Mouse (Mus musculus): Measurements from ENCODE around the gene Prom2. TPM values are rescaled to one million over a fixed set of nuclear protein-coding genes. Genes with fewer than 3 reads are reported as not detected.

The Prom2 gene
- polyA plus RNA-seq, 1 experiment from 2014 or later: 0.56 TPM

GRCm38 (mm10) chr2:127518273-127518672, 23.0 kb downstream of the Prom2 start:
- no peak overlapping the region for H3K4me2 ChIP-seq (ENCODE audit: low read depth, low read length)
- 36% methylated on average over 3 of the region's 3 CpGs for WGBS
- H3K9me3 ChIP-seq (ENCODE audit: control insufficient read depth, low read length): no peaks in the 10 kb centered on the region
- ATAC-seq: no peak
- no peak overlapping the region for H3K9ac ChIP-seq (ENCODE audit: low read depth, low read length)
- no peak overlapping the region for H3K4me3 ChIP-seq (ENCODE audit: low read length)
- H3K4me1 ChIP-seq (ENCODE audit: control insufficient read depth, insufficient read depth, low read length): peaks cover 4% of the 10 kb centered on the region; the same call in 1 of the 2 replicates
- no peaks in the 10 kb centered on the region for H3K27me3 ChIP-seq (replicated peaks; ENCODE audit: control insufficient read depth, insufficient read depth, low read length)
- H3K27ac ChIP-seq (ENCODE audit: low read length): no peak overlapping the region
- no peaks in the 10 kb centered on the region for H3K36me3 ChIP-seq (ENCODE audit: control insufficient read depth, insufficient read depth, low read length)

- Histone ChIP-seq H3K9ac (ENCODE audit: low read depth, low read length) (no peak overlapping the region), H3K27me3 (replicated peaks; ENCODE audit: control insufficient read depth, insufficient read depth, low read length) (no peaks in the 10 kb centered on the region), H3K4me3 (ENCODE audit: low read length) (no peak overlapping the region), H3K9me3 (ENCODE audit: control insufficient read depth, low read length) (no peaks in the 10 kb centered on the region), H3K4me2 (ENCODE audit: low read depth, low read length) (no peak overlapping the region), H3K4me1 (ENCODE audit: control insufficient read depth, insufficient read depth, low read length) (peaks cover 4% of the 10 kb centered on the region; the same call in 1 of the 2 replicates), H3K27ac (ENCODE audit: low read length) (no peak overlapping the region), H3K36me3 (ENCODE audit: control insufficient read depth, insufficient read depth, low read length) (no peaks in the 10 kb centered on the region)
- WGBS: 76% methylated on average over 8 of the region's 8 CpGs
- no peak for ATAC-seq
Measured at GRCm38 (mm10) chr2:127517081-127517480, 24.2 kb downstream of the Prom2 start.

- Histone ChIP-seq H3K27ac (ENCODE audit: low read length) (no peak overlapping the region), H3K4me3 (ENCODE audit: low read length) (no peak overlapping the region), H3K36me3 (ENCODE audit: control insufficient read depth, insufficient read depth, low read length) (no peaks in the 10 kb centered on the region), H3K9me3 (ENCODE audit: control insufficient read depth, low read length) (no peaks in the 10 kb centered on the region), H3K27me3 (replicated peaks; ENCODE audit: control insufficient read depth, insufficient read depth, low read length) (no peaks in the 10 kb centered on the region), H3K9ac (ENCODE audit: low read depth, low read length) (no peak overlapping the region), H3K4me1 (ENCODE audit: control insufficient read depth, insufficient read depth, low read length) (no peaks in the 10 kb centered on the region), H3K4me2 (ENCODE audit: low read depth, low read length) (no peak overlapping the region)
- peak; percentile 64; the same call in 1 of the 2 replicates for ATAC-seq
- WGBS: 74% methylated on average over 9 of the region's 9 CpGs
Measured at GRCm38 (mm10) chr2:127514380-127515124, 26.7 kb downstream of the Prom2 start.

- Histone ChIP-seq H3K4me2 (ENCODE audit: low read depth, low read length) (no peak overlapping the region), H3K9ac (ENCODE audit: low read depth, low read length) (no peak overlapping the region), H3K9me3 (ENCODE audit: control insufficient read depth, low read length) (no peaks in the 10 kb centered on the region), H3K4me1 (ENCODE audit: control insufficient read depth, insufficient read depth, low read length) (peaks cover 4% of the 10 kb centered on the region), H3K4me3 (ENCODE audit: low read length) (no peak overlapping the region), H3K36me3 (ENCODE audit: control insufficient read depth, insufficient read depth, low read length) (no peaks in the 10 kb centered on the region), H3K27me3 (replicated peaks; ENCODE audit: control insufficient read depth, insufficient read depth, low read length) (no peaks in the 10 kb centered on the region), H3K27ac (ENCODE audit: low read length) (no peak overlapping the region)
- WGBS: 29% methylated on average over 3 of the region's 3 CpGs
- ATAC-seq: no peak
Measured at GRCm38 (mm10) chr2:127513244-127513643, 28.0 kb downstream of the Prom2 start.

GRCm38 (mm10) chr2:127511426-127511825, 29.8 kb downstream of the Prom2 start:
- 26% methylated on average over 4 of the region's 4 CpGs for WGBS
- H3K36me3 ChIP-seq (ENCODE audit: control insufficient read depth, insufficient read depth, low read length): no peaks in the 10 kb centered on the region
- H3K27me3 ChIP-seq (replicated peaks; ENCODE audit: control insufficient read depth, insufficient read depth, low read length): no peaks in the 10 kb centered on the region; the same call in 1 of the 2 replicates
- H3K9ac ChIP-seq (ENCODE audit: low read depth, low read length): no peak overlapping the region
- H3K9me3 ChIP-seq (ENCODE audit: control insufficient read depth, low read length): no peaks in the 10 kb centered on the region
- ATAC-seq: no peak
- H3K4me3 ChIP-seq (ENCODE audit: low read length): no peak overlapping the region
- H3K4me1 ChIP-seq (ENCODE audit: control insufficient read depth, insufficient read depth, low read length): peaks cover 5% of the 10 kb centered on the region
- no peak overlapping the region for H3K27ac ChIP-seq (ENCODE audit: low read length)
- no peak overlapping the region for H3K4me2 ChIP-seq (ENCODE audit: low read depth, low read length)

GRCm38 (mm10) chr2:127507967-127508660, 33.2 kb downstream of the Prom2 start:
- WGBS: 56% methylated on average over 7 of the region's 7 CpGs
- H3K4me1 ChIP-seq (ENCODE audit: control insufficient read depth, insufficient read depth, low read length): peaks cover 5% of the 10 kb centered on the region
- H3K9me3 ChIP-seq (ENCODE audit: control insufficient read depth, low read length): no peaks in the 10 kb centered on the region
- no peaks in the 10 kb centered on the region for H3K36me3 ChIP-seq (ENCODE audit: control insufficient read depth, insufficient read depth, low read length)
- no peak overlapping the region for H3K27ac ChIP-seq (ENCODE audit: low read length)
- 0 out of 2 replicates have a peak overlapping the region, but pooled peaks have one; percentile 14 for H3K9ac ChIP-seq (ENCODE audit: low read depth, low read length)
- ATAC-seq: no peak
- H3K27me3 ChIP-seq (replicated peaks; ENCODE audit: control insufficient read depth, insufficient read depth, low read length): no peaks in the 10 kb centered on the region; the same call in 1 of the 2 replicates
- H3K4me3 ChIP-seq (ENCODE audit: low read length): no peak overlapping the region
- H3K4me2 ChIP-seq (ENCODE audit: low read depth, low read length): no peak overlapping the region

- H3K36me3 ChIP-seq (ENCODE audit: control insufficient read depth, insufficient read depth, low read length): no peaks in the 10 kb centered on the region
- H3K27me3 ChIP-seq (replicated peaks; ENCODE audit: control insufficient read depth, insufficient read depth, low read length): no peaks in the 10 kb centered on the region; the same call in 1 of the 2 replicates
- peak; percentile 19; the same call in 1 of the 2 replicates for ATAC-seq
- WGBS: 33% methylated on average over 7 of the region's 7 CpGs
- H3K9ac ChIP-seq (ENCODE audit: low read depth, low read length): no peak overlapping the region
- H3K4me3 ChIP-seq (ENCODE audit: low read length): no peak overlapping the region
- no peak overlapping the region for H3K4me2 ChIP-seq (ENCODE audit: low read depth, low read length)
- H3K9me3 ChIP-seq (ENCODE audit: control insufficient read depth, low read length): no peaks in the 10 kb centered on the region
- no peak overlapping the region for H3K27ac ChIP-seq (ENCODE audit: low read length)
- peaks cover 5% of the 10 kb centered on the region for H3K4me1 ChIP-seq (ENCODE audit: control insufficient read depth, insufficient read depth, low read length)
Measured at GRCm38 (mm10) chr2:127507077-127507774, 34.0 kb downstream of the Prom2 start.

GRCm38 (mm10) chr2:127506131-127506632, 35.1 kb downstream of the Prom2 start:
- WGBS: 77% methylated on average over 6 of the region's 6 CpGs
- H3K4me2 ChIP-seq (ENCODE audit: low read depth, low read length): no peak overlapping the region
- ATAC-seq: no peak
- H3K27me3 ChIP-seq (replicated peaks; ENCODE audit: control insufficient read depth, insufficient read depth, low read length): no peaks in the 10 kb centered on the region; the same call in 1 of the 2 replicates
- H3K9ac ChIP-seq (ENCODE audit: low read depth, low read length): no peak overlapping the region
- H3K36me3 ChIP-seq (ENCODE audit: control insufficient read depth, insufficient read depth, low read length): no peaks in the 10 kb centered on the region
- H3K4me1 ChIP-seq (ENCODE audit: control insufficient read depth, insufficient read depth, low read length): peaks cover 5% of the 10 kb centered on the region
- no peak overlapping the region for H3K27ac ChIP-seq (ENCODE audit: low read length)
- no peak overlapping the region for H3K4me3 ChIP-seq (ENCODE audit: low read length)
- no peaks in the 10 kb centered on the region for H3K9me3 ChIP-seq (ENCODE audit: control insufficient read depth, low read length)

- 45% methylated on average over 4 of the region's 4 CpGs for WGBS
Measured at GRCm38 (mm10) chr2:127505196-127505595, 36.1 kb downstream of the Prom2 start.

More at GRCm38 (mm10) chr2:127505196-127505595, 36.1 kb downstream of the Prom2 start:
- H3K27me3 ChIP-seq (replicated peaks; ENCODE audit: control insufficient read depth, insufficient read depth, low read length): no peaks in the 10 kb centered on the region; the same call in 1 of the 2 replicates
- ATAC-seq: no peak
- no peak overlapping the region for H3K9ac ChIP-seq (ENCODE audit: low read depth, low read length)
- no peaks in the 10 kb centered on the region for H3K36me3 ChIP-seq (ENCODE audit: control insufficient read depth, insufficient read depth, low read length)
- H3K9me3 ChIP-seq (ENCODE audit: control insufficient read depth, low read length): no peaks in the 10 kb centered on the region
- H3K4me1 ChIP-seq (ENCODE audit: control insufficient read depth, insufficient read depth, low read length): peaks cover 5% of the 10 kb centered on the region
- no peak overlapping the region for H3K4me3 ChIP-seq (ENCODE audit: low read length)
- H3K4me2 ChIP-seq (ENCODE audit: low read depth, low read length): no peak overlapping the region
- no peak overlapping the region for H3K27ac ChIP-seq (ENCODE audit: low read length)

Measured in intestine, embryonic 16.5 days (tissue).